Mouse (Mus musculus): ENCODE results near the gene Ppp4r3b.

The Ppp4r3b gene

DNA sequence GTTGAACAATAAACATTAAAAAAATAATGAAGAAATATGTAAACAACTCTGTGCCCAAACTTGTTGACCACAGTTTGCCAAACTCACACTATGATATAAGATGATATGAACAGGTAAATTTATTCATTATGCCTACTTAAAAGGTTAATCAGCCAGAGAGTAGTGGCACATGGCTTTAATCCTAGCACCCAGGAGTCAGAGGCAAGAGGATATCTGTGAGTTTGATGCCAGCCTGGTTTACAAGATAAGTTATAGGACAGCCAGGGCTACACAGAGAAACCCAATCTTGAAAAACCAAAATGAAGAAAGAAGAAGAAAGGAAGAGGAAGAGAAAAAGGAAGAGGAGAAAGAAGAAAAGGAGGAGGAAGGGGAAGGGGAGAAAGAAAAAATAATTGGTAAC is 64.7 kb downstream of the Ppp4r3b start:
- DNase-seq (ENCODE audit: extremely low read depth, insufficient read length, low spot score) = no peak

DNA sequence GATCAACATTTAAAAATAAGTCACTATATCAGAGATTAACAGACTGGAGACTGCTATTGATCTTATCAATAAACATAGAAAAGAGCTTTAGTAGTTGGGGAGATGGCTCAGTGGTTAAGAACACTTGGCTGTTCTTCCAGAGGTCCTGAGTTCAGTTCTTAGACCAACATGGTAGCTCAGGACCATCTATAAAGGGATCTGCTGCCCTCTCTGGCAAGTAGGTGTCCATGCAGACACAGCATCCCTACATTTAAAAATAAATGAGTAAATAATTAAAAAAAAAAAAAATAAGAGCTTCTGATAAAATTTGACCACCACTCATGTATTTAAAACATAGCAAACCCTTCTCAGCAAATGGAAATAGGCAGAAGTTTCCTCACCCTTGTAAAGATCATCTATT is 65.4 kb downstream of the Ppp4r3b start:
- DNase-seq (ENCODE audit: extremely low read depth, insufficient read length, low spot score) = no peak

DNA sequence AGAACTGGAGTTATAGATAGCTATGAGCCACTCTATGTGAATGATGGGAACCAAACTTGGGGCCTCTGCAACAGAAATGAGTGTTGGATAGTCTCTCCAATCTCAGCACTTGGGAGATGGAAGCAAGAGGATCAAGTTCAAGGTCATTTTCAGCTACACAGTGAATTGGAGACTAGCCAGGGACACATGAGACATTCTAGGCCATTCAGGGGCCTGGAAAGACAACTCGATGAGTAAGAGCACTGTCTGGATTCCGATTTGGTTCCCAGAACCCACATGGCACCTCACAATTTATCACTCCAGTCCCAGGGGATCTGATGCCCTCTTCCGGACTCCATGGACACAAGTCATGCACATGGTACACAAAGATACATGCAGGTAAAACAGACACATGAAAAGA is 65.9 kb downstream of the Ppp4r3b start:
- DNase-seq (ENCODE audit: extremely low read depth, insufficient read length, low spot score) = peak; percentile 13

DNA sequence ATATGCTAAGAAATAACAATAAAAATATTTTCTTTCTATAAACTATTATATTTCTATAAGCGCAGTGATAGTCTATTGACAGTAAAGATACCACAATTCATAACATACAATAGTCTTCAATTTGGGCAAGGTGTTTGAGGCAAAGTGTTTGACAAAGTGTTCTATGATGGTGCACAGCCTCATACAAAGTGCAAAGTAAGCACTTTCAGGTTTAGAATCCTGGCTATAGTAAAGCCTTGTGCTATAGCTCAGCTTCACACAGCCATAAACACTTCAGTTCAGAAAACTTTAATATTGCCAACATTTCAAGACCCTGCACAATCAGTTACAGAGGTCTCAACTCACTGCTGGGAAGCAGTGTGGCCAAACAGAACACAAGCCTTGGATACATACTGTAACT is 66.7 kb downstream of the Ppp4r3b start:
- no peak for DNase-seq (ENCODE audit: extremely low read depth, insufficient read length, low spot score)

DNA sequence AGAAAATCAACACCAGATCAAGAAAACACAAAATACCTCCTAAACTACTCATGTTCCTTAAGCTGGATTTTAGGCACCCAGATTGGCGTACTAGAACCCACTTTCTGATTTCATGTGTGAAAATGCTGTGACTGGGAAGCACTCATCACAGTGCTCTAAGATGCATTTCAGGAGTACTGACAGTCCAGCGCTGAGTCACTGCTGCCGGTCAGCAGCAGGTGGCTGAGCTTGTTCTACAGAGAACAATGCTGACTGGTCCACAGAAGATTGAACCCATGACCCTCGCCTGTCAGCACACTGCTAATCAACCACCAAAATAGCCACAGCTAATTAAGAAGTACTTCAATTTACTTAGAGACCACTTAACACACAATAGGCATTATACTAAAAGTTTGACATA is 69.3 kb downstream of the Ppp4r3b start:
- DNase-seq (ENCODE audit: extremely low read depth, insufficient read length, low spot score) = no peak

DNA sequence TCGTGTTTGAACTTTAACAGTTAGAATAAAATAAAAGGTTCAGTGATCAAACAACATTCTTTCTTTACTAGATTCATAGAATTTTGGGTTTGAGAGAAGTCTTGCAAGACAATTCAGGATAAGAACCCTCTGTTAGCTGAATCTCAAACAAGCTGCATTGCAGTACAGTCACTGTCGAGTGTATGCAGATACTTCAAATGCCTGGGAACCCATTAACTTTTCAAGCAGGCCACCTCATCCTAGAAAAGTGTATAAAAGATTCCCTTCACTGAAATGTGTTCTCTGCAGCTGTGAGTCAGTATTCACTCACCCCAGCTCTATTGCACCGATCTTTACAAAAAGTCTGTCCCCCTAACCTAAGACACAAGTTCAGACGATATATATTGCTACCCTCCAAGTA is 73.3 kb downstream of the Ppp4r3b start:
- DNase-seq (ENCODE audit: extremely low read depth, insufficient read length, low spot score) = no peak

DNA sequence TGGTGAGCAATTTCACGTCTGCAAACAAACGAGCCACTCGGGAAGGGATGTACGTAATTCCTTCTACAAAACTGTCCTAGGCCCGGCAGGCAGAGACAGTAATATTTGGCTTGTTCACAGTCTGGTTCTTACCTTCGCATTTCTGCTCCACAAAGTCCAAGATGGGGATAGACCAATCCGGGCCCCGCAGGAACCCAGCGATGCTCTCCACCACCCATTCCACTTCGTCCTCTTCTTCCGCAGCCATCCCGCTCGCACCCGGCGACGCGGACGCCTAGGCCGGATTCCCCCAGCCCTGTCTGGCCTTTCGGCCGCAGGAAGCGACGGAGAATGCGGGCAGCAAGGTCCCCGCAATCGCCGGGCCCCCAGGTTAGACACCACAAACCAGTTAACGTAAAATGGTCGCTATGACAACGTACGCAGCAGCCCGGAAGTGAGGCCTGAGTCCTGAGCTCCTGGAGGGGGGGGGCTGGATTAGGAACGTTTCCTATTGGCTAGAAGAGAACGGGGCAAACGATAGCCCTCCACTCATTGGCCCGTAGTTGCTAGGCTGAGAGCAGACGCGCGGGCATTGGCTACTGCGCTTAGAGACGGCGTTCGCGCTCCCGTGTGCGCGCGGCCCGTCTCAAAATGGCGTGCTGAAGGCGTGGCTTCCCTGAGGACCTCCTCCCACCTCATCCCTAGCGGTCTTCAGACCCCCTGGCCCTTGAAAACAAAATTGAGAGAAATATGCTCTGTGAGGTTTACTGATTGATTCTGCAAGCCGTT is 74.4 kb downstream of the Ppp4r3b start, which contains the start of gene Cfap36:
Gene Cfap36 (minus strand): TSS at position 527 of the 768 bp plus-strand sequence.
- peak; percentile 95 for DNase-seq (ENCODE audit: extremely low read depth, insufficient read length, low spot score)

DNA sequence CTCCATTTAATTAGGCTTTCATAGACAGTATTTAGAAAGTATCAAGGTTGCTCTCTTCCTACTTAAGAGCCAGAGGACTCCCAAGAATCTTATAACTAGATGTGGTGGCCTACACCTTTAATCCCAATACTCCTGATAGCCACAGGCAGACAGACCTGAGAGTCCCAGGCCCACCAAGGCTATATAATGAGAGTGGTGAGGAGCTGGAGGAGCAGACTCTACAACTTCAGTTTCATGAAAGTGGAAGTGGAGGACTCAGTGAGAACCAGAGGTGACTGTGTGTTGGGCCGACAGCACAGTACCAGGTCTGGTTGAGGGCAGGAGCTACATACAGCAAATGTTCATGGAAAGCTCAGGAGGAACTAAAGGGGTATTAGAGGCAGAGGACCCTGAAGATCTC is 75.0 kb downstream of the Ppp4r3b start:
- no peak for DNase-seq (ENCODE audit: extremely low read depth, insufficient read length, low spot score)

DNA sequence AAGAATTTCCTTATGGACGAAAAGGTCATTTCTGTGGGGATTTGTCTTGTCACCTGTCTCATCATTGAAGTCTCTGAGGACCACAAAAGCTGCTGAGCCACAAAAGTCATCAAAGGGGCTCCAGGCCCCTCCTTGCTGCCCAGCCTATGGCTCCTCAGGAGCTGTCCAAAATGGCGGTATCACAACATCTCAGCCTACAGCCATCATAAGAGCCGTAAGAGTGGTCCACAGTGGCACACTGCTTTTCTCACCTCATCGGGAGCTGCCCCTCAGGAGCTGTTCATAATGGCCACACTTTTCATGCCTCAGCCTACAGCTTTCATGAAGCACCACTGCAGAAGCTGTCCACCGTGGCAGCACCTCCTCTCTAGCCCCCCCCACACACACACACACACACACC is 75.7 kb downstream of the Ppp4r3b start:
- no peak for DNase-seq (ENCODE audit: extremely low read depth, insufficient read length, low spot score)

DNA sequence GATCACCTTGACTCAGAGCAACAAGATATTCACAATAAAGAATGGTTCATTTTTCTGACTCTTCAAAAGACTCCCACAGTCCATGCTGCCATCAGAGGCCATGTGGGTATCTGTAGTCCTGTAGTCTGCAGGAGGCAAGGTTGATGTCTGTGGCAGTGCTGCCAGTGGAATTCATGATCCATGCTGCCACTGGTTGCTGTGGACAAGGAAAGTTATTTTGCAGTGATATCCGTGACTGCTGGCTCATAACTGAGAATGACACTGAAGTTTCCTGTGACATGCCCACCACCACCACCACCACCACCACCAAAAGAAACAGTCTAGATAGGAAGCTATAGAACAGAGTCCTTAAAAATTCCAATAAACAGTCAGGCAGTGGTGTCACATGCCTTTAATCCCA is 82.0 kb downstream of the Ppp4r3b start:
- no peak for DNase-seq (ENCODE audit: extremely low read depth, insufficient read length, low spot score)

DNA sequence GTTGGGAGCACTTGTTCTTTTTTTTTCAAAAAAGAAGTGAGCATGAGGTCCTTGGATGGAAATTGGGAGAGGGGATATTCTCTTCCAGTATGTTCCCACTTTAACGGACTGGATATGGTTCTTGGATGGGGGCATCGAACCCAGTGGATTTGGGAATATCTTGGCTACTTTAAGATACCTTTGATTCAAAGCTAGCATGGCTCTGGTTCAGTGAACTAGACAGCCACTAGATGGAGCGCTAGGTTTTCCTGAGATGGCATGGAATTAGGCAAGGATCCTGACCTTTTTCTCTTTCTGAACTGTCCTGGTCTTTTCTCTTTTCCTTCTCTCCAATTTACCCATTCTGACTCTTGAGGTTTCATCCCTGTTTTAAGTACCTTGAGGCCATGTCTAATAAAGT is 95.1 kb downstream of the Ppp4r3b start:
- no peak for DNase-seq (ENCODE audit: extremely low read depth, insufficient read length, low spot score)

Measured in 3134 (cell line).